Comparison of ENCODE assay signal across 8 mouse cellular contexts in the genomic region with DNA sequence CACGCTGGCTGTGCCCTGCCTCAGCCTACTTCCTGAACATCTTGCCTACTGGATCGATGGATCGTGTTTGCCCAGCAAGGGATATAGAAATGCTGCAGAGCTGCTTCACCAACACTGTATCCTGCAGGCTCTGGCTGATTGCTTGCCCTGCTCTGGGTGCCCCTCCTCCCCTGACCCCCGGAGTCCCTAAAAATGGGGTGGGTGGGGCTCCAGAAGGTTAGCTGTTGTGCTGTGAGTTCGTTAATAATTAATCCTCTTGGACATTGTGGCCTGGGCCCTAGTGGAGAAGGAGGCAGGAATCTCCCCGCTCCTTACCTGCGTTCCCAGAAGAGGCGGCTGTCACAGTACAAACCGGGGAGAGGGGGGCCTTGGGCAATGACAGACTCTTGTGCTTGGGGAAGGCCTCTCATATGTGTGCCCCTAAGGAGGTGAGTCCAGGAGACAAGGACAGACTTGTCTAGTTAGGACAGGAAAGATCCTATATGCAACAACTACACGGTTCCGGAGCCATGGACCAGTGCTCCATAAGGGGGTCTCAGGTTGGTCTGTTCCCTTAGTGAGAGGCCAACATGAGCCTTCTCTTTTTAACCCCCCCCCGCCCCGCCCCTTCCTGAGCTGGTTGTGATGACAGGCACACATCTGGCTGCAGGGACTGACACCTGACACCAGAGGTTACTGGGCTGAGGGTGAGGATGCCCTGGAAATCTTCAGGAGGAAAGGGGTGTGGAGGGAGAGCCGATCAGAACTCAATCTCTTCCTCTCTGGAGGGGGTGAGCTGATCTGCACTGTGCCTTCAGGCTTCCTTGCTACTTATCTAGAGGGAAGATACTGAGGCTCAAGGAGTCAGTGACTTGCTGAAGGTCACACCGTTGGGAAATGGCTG. TPM values are rescaled to one million over a fixed set of nuclear protein-coding genes. Genes with fewer than 3 reads are reported as not detected.
A peak's percentile ranks its signal among the peaks of the same experiment; 100 is the strongest.
DNase-seq lines count a peak whose midpoint lies in the region; ATAC-seq and TF ChIP-seq lines count a peak whose summit lies in the region.

No protein-coding gene starts in this region.

- intact Hi-C loops in heart, postnatal 10 days (cut with DNase I) = no loop called here
- intact Hi-C loops in gastrocnemius, postnatal 36 days (cut with DNase I) = no loop called here

- 10% methylated on average over 15 of the region's 15 CpGs for WGBS in heart, postnatal 0 days
- WGBS in hindbrain, embryonic 15.5 days = 9% methylated on average over 15 of the region's 15 CpGs
- WGBS in liver, embryonic 11.5 days = 11% methylated on average over 15 of the region's 15 CpGs
- WGBS in neural tube, embryonic 14.5 days = 8% methylated on average over 15 of the region's 15 CpGs

- no peak overlapping the region for H3K27ac ChIP-seq in heart, postnatal 0 days (ENCODE audit: low read depth)
- H3K27ac ChIP-seq in hindbrain, embryonic 15.5 days (replicated peaks) = peak overlapping the region; percentile 25; the same call in 1 of the 2 replicates
- H3K27ac ChIP-seq in liver, embryonic 11.5 days (ENCODE audit: low read depth, low read length) = 0 out of 2 replicates have a peak overlapping the region, but pooled peaks have one; percentile 3
- no peak overlapping the region; the same call in 1 of the 2 replicates for H3K27ac ChIP-seq in neural tube, embryonic 14.5 days (ENCODE audit: low read depth, low read length)

- H3K4me3 ChIP-seq in heart, postnatal 0 days (ENCODE audit: low read depth, low read length) = peak overlapping the region; percentile 37
- peak overlapping the region; percentile 47 for H3K4me3 ChIP-seq in hindbrain, embryonic 15.5 days
- peak overlapping the region; percentile 38 for H3K4me3 ChIP-seq in liver, embryonic 11.5 days (ENCODE audit: low read depth, low read length)
- H3K4me3 ChIP-seq in neural tube, embryonic 14.5 days (ENCODE audit: low read depth, low read length) = peak overlapping the region; percentile 32

- H3K9ac ChIP-seq in heart, postnatal 0 days (replicated peaks; ENCODE audit: low read depth, low read length) = no peak overlapping the region; the same call in 1 of the 2 replicates
- peak overlapping the region; percentile 53 for H3K9ac ChIP-seq in hindbrain, embryonic 15.5 days
- no peak overlapping the region for H3K9ac ChIP-seq in liver, embryonic 11.5 days (ENCODE audit: low read depth, low read length)
- peak overlapping the region; percentile 59 for H3K9ac ChIP-seq in neural tube, embryonic 14.5 days (replicated peaks; ENCODE audit: low read depth, low read length)

- TF ChIP-seq CTCF in heart, postnatal 0 days (IDR thresholded peaks at IDR 0.05; ENCODE audit: low read depth) = no peak

- H3K4me1 ChIP-seq in heart, postnatal 0 days (ENCODE audit: control insufficient read depth, insufficient read depth) = 0 out of 2 replicates have a peak, but pooled peaks cover 4% of the 10 kb centered on the region
- H3K4me1 ChIP-seq in hindbrain, embryonic 15.5 days (replicated peaks) = peaks cover 12% of the 10 kb centered on the region
- 0 out of 2 replicates have a peak, but pooled peaks cover 2% of the 10 kb centered on the region for H3K4me1 ChIP-seq in liver, embryonic 11.5 days (replicated peaks; ENCODE audit: control insufficient read depth, insufficient read depth, low read length)
- peaks cover 5% of the 10 kb centered on the region; the same call in 1 of the 2 replicates for H3K4me1 ChIP-seq in neural tube, embryonic 14.5 days (ENCODE audit: control insufficient read depth, insufficient read depth, low read length)

- TF ChIP-seq EP300 in heart, postnatal 0 days (IDR thresholded peaks at IDR 0.05; ENCODE audit: low read depth) = no peak

- no peak for ATAC-seq in heart, postnatal 0 days (ENCODE audit: insufficient read depth, low read depth)
- peak; percentile 71 for ATAC-seq in hindbrain, embryonic 15.5 days (ENCODE audit: low FRiP score, low read depth)
- ATAC-seq in liver, embryonic 11.5 days (replicated peaks; ENCODE audit: low FRiP score) = peak; percentile 50
- ATAC-seq in neural tube, embryonic 14.5 days (ENCODE audit: low read depth) = peak; percentile 70

- H3K36me3 ChIP-seq in heart, postnatal 0 days (replicated peaks; ENCODE audit: control insufficient read depth, insufficient read depth, low read length) = peaks cover 13% of the 10 kb centered on the region
- peaks cover 18% of the 10 kb centered on the region for H3K36me3 ChIP-seq in hindbrain, embryonic 15.5 days
- H3K36me3 ChIP-seq in liver, embryonic 11.5 days (ENCODE audit: control insufficient read depth, insufficient read depth, low read length) = peaks cover 3% of the 10 kb centered on the region
- H3K36me3 ChIP-seq in neural tube, embryonic 14.5 days (ENCODE audit: control insufficient read depth, insufficient read depth, low read length) = peaks cover 2% of the 10 kb centered on the region; the same call in 1 of the 2 replicates

- H3K4me2 ChIP-seq in heart, postnatal 0 days (ENCODE audit: low read depth, low read length) = peak overlapping the region; percentile 62
- H3K4me2 ChIP-seq in hindbrain, embryonic 15.5 days = peak overlapping the region; percentile 75
- H3K4me2 ChIP-seq in liver, embryonic 11.5 days = peak overlapping the region; percentile 61
- peak overlapping the region; percentile 67 for H3K4me2 ChIP-seq in neural tube, embryonic 14.5 days (ENCODE audit: low read depth, low read length)

- H3K9me3 ChIP-seq in heart, postnatal 0 days (replicated peaks; ENCODE audit: control insufficient read depth, low read length) = no peaks in the 10 kb centered on the region
- no peaks in the 10 kb centered on the region for H3K9me3 ChIP-seq in hindbrain, embryonic 15.5 days
- H3K9me3 ChIP-seq in liver, embryonic 11.5 days (ENCODE audit: control insufficient read depth, low read length) = no peaks in the 10 kb centered on the region
- no peaks in the 10 kb centered on the region for H3K9me3 ChIP-seq in neural tube, embryonic 14.5 days (ENCODE audit: control insufficient read depth, low read length)

- peaks cover 19% of the 10 kb centered on the region for H3K27me3 ChIP-seq in heart, postnatal 0 days (ENCODE audit: control insufficient read depth, insufficient read depth, low read length)
- H3K27me3 ChIP-seq in hindbrain, embryonic 15.5 days = 0 out of 2 replicates have a peak, but pooled peaks cover 2% of the 10 kb centered on the region
- H3K27me3 ChIP-seq in liver, embryonic 11.5 days (replicated peaks; ENCODE audit: control insufficient read depth, insufficient read depth, low read length) = peaks cover 30% of the 10 kb centered on the region
- no peaks in the 10 kb centered on the region; the same call in 1 of the 2 replicates for H3K27me3 ChIP-seq in neural tube, embryonic 14.5 days (ENCODE audit: control insufficient read depth, insufficient read depth, low read length)

- no peak for DNase-seq in heart, postnatal 0 days (ENCODE audit: low spot score)
- no peak for DNase-seq in heart, postnatal 10 days
- DNase-seq in liver, embryonic 11.5 days (ENCODE audit: low spot score) = peak; percentile 40
- no peak for DNase-seq in thymus, adult 18-20 months
- no peak for DNase-seq in urinary bladder, postnatal 25 days (ENCODE audit: low spot score)
- no peak for DNase-seq in gastrocnemius, postnatal 36 days

RNA-seq across cellular contexts. Expression of a gene that starts 0.7 kb away (rescaled TPM):
- 0.81 TPM in 1 of 2 replicates, not detected in the other for total RNA-seq in heart, postnatal 0 days (2014; rRNA removed; ENCODE audit: low replicate concordance)
- 0.14 and 0.37 TPM in 2 replicates for polyA plus RNA-seq in heart, postnatal 0 days (2015; fragmentation: Nextera tagmentation; extraction: Ambion mirVana)
- total RNA-seq in heart, postnatal 10 days (2021) = under 1 TPM; 0.12 to 0.36 TPM
- polyA plus RNA-seq in hindbrain, embryonic 15.5 days (2015; fragmentation: Nextera tagmentation; extraction: Ambion mirVana) = 9.5 and 9.8 TPM in 2 replicates
- 0.87 and 1.5 TPM in 2 replicates for polyA plus RNA-seq in liver, embryonic 11.5 days (2014; fragmentation: Nextera tagmentation; extraction: Ambion mirVana)
- 6.2 and 6.7 TPM in 2 replicates for polyA plus RNA-seq in neural tube, embryonic 14.5 days (2014; fragmentation: Nextera tagmentation; extraction: Ambion mirVana)
- under 1 TPM; 0.26 to 0.42 TPM for total RNA-seq in gastrocnemius, postnatal 36 days (2021)

RNA-seq across cellular contexts. Expression of a gene that starts 7.5 kb away (rescaled TPM):
- total RNA-seq in heart, postnatal 0 days (2014; rRNA removed; ENCODE audit: low replicate concordance) = not detected in 2 replicates
- polyA plus RNA-seq in heart, postnatal 0 days (2015; fragmentation: Nextera tagmentation; extraction: Ambion mirVana) = not detected in 2 replicates
- not detected for total RNA-seq in heart, postnatal 10 days (2021)
- polyA plus RNA-seq in hindbrain, embryonic 15.5 days (2015; fragmentation: Nextera tagmentation; extraction: Ambion mirVana) = 0.13 TPM in 1 of 2 replicates, not detected in the other
- 0.16 and 0.29 TPM in 2 replicates for polyA plus RNA-seq in liver, embryonic 11.5 days (2014; fragmentation: Nextera tagmentation; extraction: Ambion mirVana)
- 0.23 TPM in 1 of 2 replicates, not detected in the other for polyA plus RNA-seq in neural tube, embryonic 14.5 days (2014; fragmentation: Nextera tagmentation; extraction: Ambion mirVana)
- not detected for total RNA-seq in gastrocnemius, postnatal 36 days (2021)

RNA-seq across cellular contexts. Expression of a gene that starts 20.3 kb away (rescaled TPM):
- total RNA-seq in heart, postnatal 0 days (2014; rRNA removed; ENCODE audit: low replicate concordance) = 24.9 and 39.7 TPM in 2 replicates
- polyA plus RNA-seq in heart, postnatal 0 days (2015; fragmentation: Nextera tagmentation; extraction: Ambion mirVana) = 28.8 and 29.8 TPM in 2 replicates
- total RNA-seq in heart, postnatal 10 days (2021) = 10 to 100 TPM; 31.8 to 34.0 TPM
- polyA plus RNA-seq in hindbrain, embryonic 15.5 days (2015; fragmentation: Nextera tagmentation; extraction: Ambion mirVana) = 55.2 and 57.5 TPM in 2 replicates
- 105 and 112 TPM in 2 replicates for polyA plus RNA-seq in liver, embryonic 11.5 days (2014; fragmentation: Nextera tagmentation; extraction: Ambion mirVana)
- polyA plus RNA-seq in neural tube, embryonic 14.5 days (2014; fragmentation: Nextera tagmentation; extraction: Ambion mirVana) = 42.4 and 49.5 TPM in 2 replicates
- total RNA-seq in gastrocnemius, postnatal 36 days (2021) = 10 to 100 TPM; 31.3 to 35.5 TPM

RNA-seq across cellular contexts. Expression of a gene that starts 47.2 kb away (rescaled TPM):
- not detected in 2 replicates for total RNA-seq in heart, postnatal 0 days (2014; rRNA removed; ENCODE audit: low replicate concordance)
- 0.14 TPM in 1 of 2 replicates, not detected in the other for polyA plus RNA-seq in heart, postnatal 0 days (2015; fragmentation: Nextera tagmentation; extraction: Ambion mirVana)
- under 1 TPM in 1 of 2 experiments, not detected in 1; 0.34 TPM for total RNA-seq in heart, postnatal 10 days (2021)
- polyA plus RNA-seq in hindbrain, embryonic 15.5 days (2015; fragmentation: Nextera tagmentation; extraction: Ambion mirVana) = not detected in 2 replicates
- polyA plus RNA-seq in liver, embryonic 11.5 days (2014; fragmentation: Nextera tagmentation; extraction: Ambion mirVana) = 0.88 and 1.1 TPM in 2 replicates
- polyA plus RNA-seq in neural tube, embryonic 14.5 days (2014; fragmentation: Nextera tagmentation; extraction: Ambion mirVana) = not detected in 2 replicates
- not detected for total RNA-seq in gastrocnemius, postnatal 36 days (2021)

RNA-seq across cellular contexts. Expression of a gene that starts 52.1 kb away (rescaled TPM):
- total RNA-seq in heart, postnatal 0 days (2014; rRNA removed; ENCODE audit: low replicate concordance) = 110 and 113 TPM in 2 replicates
- polyA plus RNA-seq in heart, postnatal 0 days (2015; fragmentation: Nextera tagmentation; extraction: Ambion mirVana) = 67.2 and 67.4 TPM in 2 replicates
- total RNA-seq in heart, postnatal 10 days (2021) = 10 to 100 TPM; 50.3 to 50.9 TPM
- 27.2 and 28.3 TPM in 2 replicates for polyA plus RNA-seq in hindbrain, embryonic 15.5 days (2015; fragmentation: Nextera tagmentation; extraction: Ambion mirVana)
- polyA plus RNA-seq in liver, embryonic 11.5 days (2014; fragmentation: Nextera tagmentation; extraction: Ambion mirVana) = 21.1 and 22.7 TPM in 2 replicates
- 15.4 and 30.9 TPM in 2 replicates for polyA plus RNA-seq in neural tube, embryonic 14.5 days (2014; fragmentation: Nextera tagmentation; extraction: Ambion mirVana)
- 10 to 100 TPM; 15.3 to 15.5 TPM for total RNA-seq in gastrocnemius, postnatal 36 days (2021)

Comparison
In these comparisons a context has a peak if more than half of its experiments do, and no peak if none do; other contexts are left out.
1. H3K27ac ChIP-seq: peak in hindbrain, embryonic 15.5 days (single experiment) and liver, embryonic 11.5 days (single experiment); none in heart, postnatal 0 days (single experiment) and neural tube, embryonic 14.5 days (single experiment).
2. H3K9ac ChIP-seq: peak in hindbrain, embryonic 15.5 days (single experiment) and neural tube, embryonic 14.5 days (single experiment); none in heart, postnatal 0 days (single experiment) and liver, embryonic 11.5 days (single experiment).
3. Peak in every context shown above with its lines, with median percentiles within 50 percentile points of each other: H3K4me2 ChIP-seq and H3K4me3 ChIP-seq.